Comparison of ENCODE assay signal across 12 mouse cellular contexts in the genomic region with DNA sequence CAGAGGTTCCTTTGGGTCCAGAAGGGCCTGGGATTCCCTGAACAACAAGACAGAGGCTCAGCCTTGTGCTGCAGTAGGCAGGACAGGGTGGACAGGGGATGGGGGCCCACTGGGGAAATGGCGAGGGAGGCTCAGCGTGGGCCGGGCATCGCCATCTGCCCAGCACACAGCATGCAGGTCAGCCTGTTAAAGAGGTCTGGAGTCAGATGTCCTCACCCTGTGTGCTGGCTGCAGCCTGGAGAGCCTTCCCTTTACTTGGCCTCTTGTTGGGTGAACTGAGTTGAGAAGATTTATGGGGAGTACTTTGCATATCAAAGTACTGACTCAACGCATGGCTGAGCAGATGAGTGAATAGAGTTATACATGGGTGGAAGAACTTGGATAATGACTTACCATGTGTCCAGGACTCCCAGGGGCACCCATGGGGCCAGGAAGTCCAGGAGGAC. TPM values are rescaled to one million over a fixed set of nuclear protein-coding genes. Genes with fewer than 3 reads are reported as not detected.
DNase-seq lines count a peak whose midpoint lies in the region; ATAC-seq and TF ChIP-seq lines count a peak whose summit lies in the region.
"Had no signal": no experiment of that assay in that cellular context is flagged by ENCODE, and none has a peak within 500 bp of the region (broad histone marks: within the 10 kb centered on the region; RNA-seq: fewer than 3 reads in every experiment).

No protein-coding gene starts in this region.

- H3K27me3 ChIP-seq in forebrain, embryonic 10.5 days (ENCODE audit: poor library complexity, severe bottlenecking) = no peaks in the 10 kb centered on the region
- no peaks in the 10 kb centered on the region for H3K27me3 ChIP-seq in limb, embryonic 10.5 days (ENCODE audit: low read depth, poor library complexity, severe bottlenecking)
- no peaks in the 10 kb centered on the region for H3K27me3 ChIP-seq in liver, postnatal 0 days (ENCODE audit: insufficient read depth, low read length)
- H3K27me3 ChIP-seq: stomach, embryonic 15.5 days had no signal

- 25% methylated on average over 5 of the region's 5 CpGs for WGBS in forebrain, embryonic 10.5 days
- 26% methylated on average over 5 of the region's 5 CpGs for WGBS in limb, embryonic 10.5 days
- WGBS in liver, postnatal 0 days (ENCODE audit: insufficient replicate concordance) = 80% methylated on average over 5 of the region's 5 CpGs

- peak overlapping the region; percentile 30 for H3K4me3 ChIP-seq in forebrain, embryonic 10.5 days
- no peak overlapping the region for H3K4me3 ChIP-seq in limb, embryonic 10.5 days
- no peak overlapping the region for H3K4me3 ChIP-seq in liver, postnatal 0 days (ENCODE audit: low read depth, low read length)
- H3K4me3 ChIP-seq: heart, embryonic 10.5 days; stomach, embryonic 15.5 days had no signal

- H3K36me3 ChIP-seq in forebrain, embryonic 10.5 days (replicated peaks) = peaks cover 17% of the 10 kb centered on the region
- H3K36me3 ChIP-seq in limb, embryonic 10.5 days = no peaks in the 10 kb centered on the region
- H3K36me3 ChIP-seq in liver, postnatal 0 days (replicated peaks; ENCODE audit: insufficient read depth, low read length) = no peaks in the 10 kb centered on the region
- H3K36me3 ChIP-seq: heart, embryonic 10.5 days had no signal

- no peak for ATAC-seq in liver, postnatal 0 days

- peaks cover 48% of the 10 kb centered on the region for H3K4me1 ChIP-seq in forebrain, embryonic 10.5 days
- H3K4me1 ChIP-seq in limb, embryonic 10.5 days = peaks cover 19% of the 10 kb centered on the region
- H3K4me1 ChIP-seq in liver, postnatal 0 days (ENCODE audit: insufficient read depth) = no peaks in the 10 kb centered on the region
- H3K4me1 ChIP-seq: stomach, embryonic 15.5 days had no signal

- peak overlapping the region; percentile 87 for H3K27ac ChIP-seq in forebrain, embryonic 10.5 days
- 0 out of 2 replicates have a peak overlapping the region, but pooled peaks have one; percentile 26 for H3K27ac ChIP-seq in limb, embryonic 10.5 days
- H3K27ac ChIP-seq in liver, postnatal 0 days (ENCODE audit: low read depth) = no peak overlapping the region
- H3K27ac ChIP-seq: heart, embryonic 10.5 days; stomach, embryonic 15.5 days had no signal

- no peak overlapping the region for H3K4me2 ChIP-seq in liver, postnatal 0 days (ENCODE audit: low read depth, low read length)
- H3K4me2 ChIP-seq: stomach, embryonic 15.5 days had no signal

- no peak overlapping the region for H3K9ac ChIP-seq in liver, postnatal 0 days (replicated peaks)
- H3K9ac ChIP-seq: stomach, embryonic 15.5 days had no signal

- peak; percentile 44 for DNase-seq in adrenal gland, adult 2 months
- no peak for DNase-seq in adrenal gland, adult 18-20 months (ENCODE audit: low spot score in 2 of 2)
- DNase-seq in Muller cell, postnatal 12 days (ENCODE audit: inconsistent ontology term) = peak; percentile 78
- peak; percentile 53 for DNase-seq in forebrain, embryonic 10.5 days (ENCODE audit: extremely low spot score, low spot score)
- no peak for DNase-seq in limb, embryonic 10.5 days (ENCODE audit: low spot score)
- no peak for DNase-seq in liver, postnatal 0 days
- no peak for DNase-seq in right cerebral cortex, postnatal 4 days
- DNase-seq in layer of hippocampus, postnatal 10 days (ENCODE audit: low spot score in 2 of 2) = no peak
- DNase-seq: kidney, adult 2 months; lung, postnatal 10 days had no signal

- peaks cover 3% of the 10 kb centered on the region; the same call in 1 of the 2 replicates for H3K9me3 ChIP-seq in forebrain, embryonic 10.5 days
- no peaks in the 10 kb centered on the region for H3K9me3 ChIP-seq in limb, embryonic 10.5 days (replicated peaks)
- no peaks in the 10 kb centered on the region for H3K9me3 ChIP-seq in liver, postnatal 0 days (ENCODE audit: low read length)
- H3K9me3 ChIP-seq: heart, embryonic 10.5 days; stomach, embryonic 15.5 days had no signal

- TF ChIP-seq CTCF in liver, postnatal 0 days (IDR thresholded peaks at IDR 0.05; ENCODE audit: low read depth) = no peak

- no peak for TF ChIP-seq EP300 in liver, postnatal 0 days (IDR thresholded peaks at IDR 0.05; ENCODE audit: low read depth)

RNA-seq across cellular contexts. Expression of a gene that starts 23.0 kb away (rescaled TPM):
- 1 to 10 TPM; 3.1 to 4.6 TPM for total RNA-seq in adrenal gland, adult 2 months (2021)
- 20.1 and 22.9 TPM in 2 replicates for polyA plus RNA-seq in adrenal gland, adult 2 months (2012; rRNA removed)
- 1 to 10 TPM; 2.2 to 3.4 TPM for total RNA-seq in adrenal gland, adult 18-20 months (2021)
- polyA plus RNA-seq in forebrain, embryonic 10.5 days (2016; fragmentation: Nextera tagmentation; extraction: Ambion mirVana) = 29.0 and 31.3 TPM in 2 replicates
- 12.1 and 12.3 TPM in 2 replicates for polyA plus RNA-seq in limb, embryonic 10.5 days (2016; fragmentation: Nextera tagmentation; extraction: Ambion mirVana)
- polyA plus RNA-seq in liver, postnatal 0 days (2015; fragmentation: Nextera tagmentation; extraction: Ambion mirVana) = 4.0 and 4.8 TPM in 2 replicates
- total RNA-seq in layer of hippocampus, postnatal 10 days (2021) = 10 to 100 TPM; 41.3 to 45.4 TPM

RNA-seq across cellular contexts. Expression of a gene that starts 30.0 kb away (rescaled TPM):
- 100 to 1,000 TPM; 193 to 525 TPM for total RNA-seq in adrenal gland, adult 2 months (2021)
- 395 and 441 TPM in 2 replicates for polyA plus RNA-seq in adrenal gland, adult 2 months (2012; rRNA removed)
- total RNA-seq in adrenal gland, adult 18-20 months (2021) = 100 to 1,000 TPM; 211 to 300 TPM
- 896 and 966 TPM in 2 replicates for polyA plus RNA-seq in forebrain, embryonic 10.5 days (2016; fragmentation: Nextera tagmentation; extraction: Ambion mirVana)
- polyA plus RNA-seq in limb, embryonic 10.5 days (2016; fragmentation: Nextera tagmentation; extraction: Ambion mirVana) = 893 and 996 TPM in 2 replicates
- polyA plus RNA-seq in liver, postnatal 0 days (2015; fragmentation: Nextera tagmentation; extraction: Ambion mirVana) = 146 and 157 TPM in 2 replicates
- 100 to 1,000 TPM; 332 TPM for total RNA-seq in layer of hippocampus, postnatal 10 days (2021)

RNA-seq across cellular contexts. Expression of a gene that starts 30.3 kb away (rescaled TPM):
- 10 to 100 TPM; 18.2 to 24.8 TPM for total RNA-seq in adrenal gland, adult 2 months (2021)
- 38.1 and 60.4 TPM in 2 replicates for polyA plus RNA-seq in adrenal gland, adult 2 months (2012; rRNA removed)
- total RNA-seq in adrenal gland, adult 18-20 months (2021) = 10 to 100 TPM; 16.3 to 19.5 TPM
- polyA plus RNA-seq in forebrain, embryonic 10.5 days (2016; fragmentation: Nextera tagmentation; extraction: Ambion mirVana) = 29.7 and 31.6 TPM in 2 replicates
- 29.0 and 31.6 TPM in 2 replicates for polyA plus RNA-seq in limb, embryonic 10.5 days (2016; fragmentation: Nextera tagmentation; extraction: Ambion mirVana)
- 14.4 and 14.9 TPM in 2 replicates for polyA plus RNA-seq in liver, postnatal 0 days (2015; fragmentation: Nextera tagmentation; extraction: Ambion mirVana)
- 10 to 100 TPM; 22.7 to 23.2 TPM for total RNA-seq in layer of hippocampus, postnatal 10 days (2021)

Comparison
In these comparisons a context has a peak if more than half of its experiments do, and no peak if none do; other contexts are left out.
1. DNase-seq: peak in adrenal gland, adult 2 months (single experiment), Muller cell, postnatal 12 days (single experiment) and forebrain, embryonic 10.5 days (single experiment); none in adrenal gland, adult 18-20 months (0 of 2), limb, embryonic 10.5 days (single experiment), liver, postnatal 0 days (single experiment), right cerebral cortex, postnatal 4 days (single experiment) and layer of hippocampus, postnatal 10 days (0 of 2).